Mouse (Mus musculus): ENCODE data around the gene Sox13. TPM values are rescaled to one million over a fixed set of nuclear protein-coding genes. Genes with fewer than 3 reads are reported as not detected.
A peak's percentile ranks its signal among the peaks of the same experiment; 100 is the strongest.

Sox13 gene
- polyA plus RNA-seq, 1 experiment from 2014 or later = 4.0 TPM

GRCm38 (mm10) chr1:133420491-133420890, 3.7 kb downstream of the Sox13 start:
- Histone ChIP-seq H3K9me3 (ENCODE audit: control insufficient read depth, low read length) (no peaks in the 10 kb centered on the region), H3K4me1 (ENCODE audit: control insufficient read depth, insufficient read depth, low read length) (peaks cover 16% of the 10 kb centered on the region), H3K27ac (ENCODE audit: low read depth, low read length) (no peak overlapping the region), H3K4me2 (ENCODE audit: low read depth, low read length) (no peak overlapping the region), H3K9ac (replicated peaks; ENCODE audit: low read depth, low read length) (no peak overlapping the region), H3K36me3 (ENCODE audit: control insufficient read depth, insufficient read depth, low read length) (no peaks in the 10 kb centered on the region), H3K27me3 (ENCODE audit: control insufficient read depth, insufficient read depth, low read length) (no peaks in the 10 kb centered on the region), H3K4me3 (ENCODE audit: low read depth, low read length) (no peak overlapping the region)
- WGBS = 36% methylated on average over 3 of the region's 3 CpGs
- ATAC-seq (ENCODE audit: low read depth) = no peak

GRCm38 (mm10) chr1:133419178-133419834, 4.9 kb downstream of the Sox13 start:
- Histone ChIP-seq H3K9ac (replicated peaks; ENCODE audit: low read depth, low read length) (no peak overlapping the region), H3K27ac (ENCODE audit: low read depth, low read length) (no peak overlapping the region), H3K4me1 (ENCODE audit: control insufficient read depth, insufficient read depth, low read length) (peaks cover 18% of the 10 kb centered on the region), H3K4me3 (ENCODE audit: low read depth, low read length) (no peak overlapping the region), H3K36me3 (ENCODE audit: control insufficient read depth, insufficient read depth, low read length) (no peaks in the 10 kb centered on the region), H3K9me3 (ENCODE audit: control insufficient read depth, low read length) (no peaks in the 10 kb centered on the region), H3K27me3 (ENCODE audit: control insufficient read depth, insufficient read depth, low read length) (no peaks in the 10 kb centered on the region), H3K4me2 (ENCODE audit: low read depth, low read length) (no peak overlapping the region; the same call in 1 of the 2 replicates)
- WGBS = 76% methylated on average over 3 of the region's 3 CpGs
- no peak for ATAC-seq (ENCODE audit: low read depth)

- peak overlapping the region; percentile 53 for H3K9ac ChIP-seq (replicated peaks; ENCODE audit: low read depth, low read length)
- no peaks in the 10 kb centered on the region for H3K9me3 ChIP-seq (ENCODE audit: control insufficient read depth, low read length)
- H3K4me3 ChIP-seq (ENCODE audit: low read depth, low read length) = peak overlapping the region; percentile 21
- no peaks in the 10 kb centered on the region for H3K27me3 ChIP-seq (ENCODE audit: control insufficient read depth, insufficient read depth, low read length)
- peak overlapping the region; percentile 55 for H3K4me2 ChIP-seq (ENCODE audit: low read depth, low read length)
- ATAC-seq (ENCODE audit: low read depth) = no peak
- H3K36me3 ChIP-seq (ENCODE audit: control insufficient read depth, insufficient read depth, low read length) = no peaks in the 10 kb centered on the region
- H3K4me1 ChIP-seq (ENCODE audit: control insufficient read depth, insufficient read depth, low read length) = peaks cover 18% of the 10 kb centered on the region
- 18% methylated on average over 28 of the region's 28 CpGs for WGBS
- no peak overlapping the region for H3K27ac ChIP-seq (ENCODE audit: low read depth, low read length)
Measured at GRCm38 (mm10) chr1:133418164-133418800, 5.9 kb downstream of the Sox13 start.

GRCm38 (mm10) chr1:133417539-133417938, 6.6 kb downstream of the Sox13 start:
- Histone ChIP-seq H3K4me2 (ENCODE audit: low read depth, low read length) (peak overlapping the region; percentile 55; the same call in 1 of the 2 replicates), H3K4me3 (ENCODE audit: low read depth, low read length) (no peak overlapping the region), H3K4me1 (ENCODE audit: control insufficient read depth, insufficient read depth, low read length) (peaks cover 17% of the 10 kb centered on the region), H3K36me3 (ENCODE audit: control insufficient read depth, insufficient read depth, low read length) (no peaks in the 10 kb centered on the region), H3K9ac (replicated peaks; ENCODE audit: low read depth, low read length) (no peak overlapping the region), H3K27ac (ENCODE audit: low read depth, low read length) (no peak overlapping the region), H3K9me3 (ENCODE audit: control insufficient read depth, low read length) (no peaks in the 10 kb centered on the region), H3K27me3 (ENCODE audit: control insufficient read depth, insufficient read depth, low read length) (no peaks in the 10 kb centered on the region)
- ATAC-seq (ENCODE audit: low read depth) = no peak
- WGBS = 83% methylated on average over 1 of the region's 1 CpGs

- Histone ChIP-seq H3K4me3 (ENCODE audit: low read depth, low read length) (no peak overlapping the region), H3K9me3 (ENCODE audit: control insufficient read depth, low read length) (no peaks in the 10 kb centered on the region), H3K4me1 (ENCODE audit: control insufficient read depth, insufficient read depth, low read length) (peaks cover 13% of the 10 kb centered on the region), H3K27me3 (ENCODE audit: control insufficient read depth, insufficient read depth, low read length) (no peaks in the 10 kb centered on the region), H3K36me3 (ENCODE audit: control insufficient read depth, insufficient read depth, low read length) (no peaks in the 10 kb centered on the region), H3K27ac (ENCODE audit: low read depth, low read length) (no peak overlapping the region), H3K4me2 (ENCODE audit: low read depth, low read length) (no peak overlapping the region), H3K9ac (replicated peaks; ENCODE audit: low read depth, low read length) (no peak overlapping the region)
- ATAC-seq (ENCODE audit: low read depth) = no peak
- 75% methylated on average over 3 of the region's 3 CpGs for WGBS
Measured at GRCm38 (mm10) chr1:133417113-133417512, 7.1 kb downstream of the Sox13 start.

- ATAC-seq (ENCODE audit: low read depth) = no peak
- Histone ChIP-seq H3K4me1 (ENCODE audit: control insufficient read depth, insufficient read depth, low read length) (peaks cover 12% of the 10 kb centered on the region), H3K27me3 (ENCODE audit: control insufficient read depth, insufficient read depth, low read length) (no peaks in the 10 kb centered on the region), H3K36me3 (ENCODE audit: control insufficient read depth, insufficient read depth, low read length) (no peaks in the 10 kb centered on the region), H3K9ac (replicated peaks; ENCODE audit: low read depth, low read length) (no peak overlapping the region), H3K9me3 (ENCODE audit: control insufficient read depth, low read length) (no peaks in the 10 kb centered on the region), H3K4me2 (ENCODE audit: low read depth, low read length) (no peak overlapping the region), H3K4me3 (ENCODE audit: low read depth, low read length) (no peak overlapping the region), H3K27ac (ENCODE audit: low read depth, low read length) (no peak overlapping the region)
- WGBS = 95% methylated on average over 7 of the region's 7 CpGs
Measured at GRCm38 (mm10) chr1:133416472-133416871, 7.7 kb downstream of the Sox13 start.

GRCm38 (mm10) chr1:133415505-133415904, 8.7 kb downstream of the Sox13 start:
- Histone ChIP-seq H3K9me3 (ENCODE audit: control insufficient read depth, low read length) (no peaks in the 10 kb centered on the region), H3K4me1 (ENCODE audit: control insufficient read depth, insufficient read depth, low read length) (peaks cover 12% of the 10 kb centered on the region), H3K27ac (ENCODE audit: low read depth, low read length) (no peak overlapping the region), H3K4me2 (ENCODE audit: low read depth, low read length) (no peak overlapping the region), H3K4me3 (ENCODE audit: low read depth, low read length) (no peak overlapping the region), H3K27me3 (ENCODE audit: control insufficient read depth, insufficient read depth, low read length) (no peaks in the 10 kb centered on the region), H3K9ac (replicated peaks; ENCODE audit: low read depth, low read length) (no peak overlapping the region), H3K36me3 (ENCODE audit: control insufficient read depth, insufficient read depth, low read length) (no peaks in the 10 kb centered on the region)
- WGBS = 75% methylated on average over 6 of the region's 6 CpGs
- no peak for ATAC-seq (ENCODE audit: low read depth)

GRCm38 (mm10) chr1:133415086-133415485, 9.1 kb downstream of the Sox13 start:
- no peak overlapping the region for H3K4me3 ChIP-seq (ENCODE audit: low read depth, low read length)

GRCm38 (mm10) chr1:133412941-133413340, 11.2 kb downstream of the Sox13 start:
- WGBS = 54% methylated on average over 9 of the region's 9 CpGs
- H3K27ac ChIP-seq (ENCODE audit: low read depth, low read length) = no peak overlapping the region

More at GRCm38 (mm10) chr1:133415086-133415485, 9.1 kb downstream of the Sox13 start:
- Histone ChIP-seq H3K27ac (ENCODE audit: low read depth, low read length) (no peak overlapping the region), H3K9me3 (ENCODE audit: control insufficient read depth, low read length) (no peaks in the 10 kb centered on the region), H3K27me3 (ENCODE audit: control insufficient read depth, insufficient read depth, low read length) (no peaks in the 10 kb centered on the region), H3K4me1 (ENCODE audit: control insufficient read depth, insufficient read depth, low read length) (peaks cover 12% of the 10 kb centered on the region), H3K9ac (replicated peaks; ENCODE audit: low read depth, low read length) (no peak overlapping the region), H3K36me3 (ENCODE audit: control insufficient read depth, insufficient read depth, low read length) (no peaks in the 10 kb centered on the region), H3K4me2 (ENCODE audit: low read depth, low read length) (no peak overlapping the region)
- 62% methylated on average over 7 of the region's 7 CpGs for WGBS
- no peak for ATAC-seq (ENCODE audit: low read depth)

More at GRCm38 (mm10) chr1:133412941-133413340, 11.2 kb downstream of the Sox13 start:
- H3K4me1 ChIP-seq (ENCODE audit: control insufficient read depth, insufficient read depth, low read length) = peaks cover 8% of the 10 kb centered on the region; the same call in 1 of the 2 replicates
- H3K4me3 ChIP-seq (ENCODE audit: low read depth, low read length) = no peak overlapping the region
- H3K4me2 ChIP-seq (ENCODE audit: low read depth, low read length) = no peak overlapping the region
- H3K9me3 ChIP-seq (ENCODE audit: control insufficient read depth, low read length) = no peaks in the 10 kb centered on the region
- ATAC-seq (ENCODE audit: low read depth) = no peak
- no peaks in the 10 kb centered on the region for H3K36me3 ChIP-seq (ENCODE audit: control insufficient read depth, insufficient read depth, low read length)
- H3K9ac ChIP-seq (replicated peaks; ENCODE audit: low read depth, low read length) = no peak overlapping the region
- no peaks in the 10 kb centered on the region for H3K27me3 ChIP-seq (ENCODE audit: control insufficient read depth, insufficient read depth, low read length)

Data from neural tube, embryonic 14.5 days (tissue).